Mouse (Mus musculus): ENCODE results near the gene Hprt. TPM values are rescaled to one million over a fixed set of nuclear protein-coding genes. Genes with fewer than 3 reads are reported as not detected.

Hprt gene
- 253 and 285 TPM in 2 replicates for polyA plus RNA-seq (2015; fragmentation: Nextera tagmentation; extraction: Ambion mirVana)

DNA sequence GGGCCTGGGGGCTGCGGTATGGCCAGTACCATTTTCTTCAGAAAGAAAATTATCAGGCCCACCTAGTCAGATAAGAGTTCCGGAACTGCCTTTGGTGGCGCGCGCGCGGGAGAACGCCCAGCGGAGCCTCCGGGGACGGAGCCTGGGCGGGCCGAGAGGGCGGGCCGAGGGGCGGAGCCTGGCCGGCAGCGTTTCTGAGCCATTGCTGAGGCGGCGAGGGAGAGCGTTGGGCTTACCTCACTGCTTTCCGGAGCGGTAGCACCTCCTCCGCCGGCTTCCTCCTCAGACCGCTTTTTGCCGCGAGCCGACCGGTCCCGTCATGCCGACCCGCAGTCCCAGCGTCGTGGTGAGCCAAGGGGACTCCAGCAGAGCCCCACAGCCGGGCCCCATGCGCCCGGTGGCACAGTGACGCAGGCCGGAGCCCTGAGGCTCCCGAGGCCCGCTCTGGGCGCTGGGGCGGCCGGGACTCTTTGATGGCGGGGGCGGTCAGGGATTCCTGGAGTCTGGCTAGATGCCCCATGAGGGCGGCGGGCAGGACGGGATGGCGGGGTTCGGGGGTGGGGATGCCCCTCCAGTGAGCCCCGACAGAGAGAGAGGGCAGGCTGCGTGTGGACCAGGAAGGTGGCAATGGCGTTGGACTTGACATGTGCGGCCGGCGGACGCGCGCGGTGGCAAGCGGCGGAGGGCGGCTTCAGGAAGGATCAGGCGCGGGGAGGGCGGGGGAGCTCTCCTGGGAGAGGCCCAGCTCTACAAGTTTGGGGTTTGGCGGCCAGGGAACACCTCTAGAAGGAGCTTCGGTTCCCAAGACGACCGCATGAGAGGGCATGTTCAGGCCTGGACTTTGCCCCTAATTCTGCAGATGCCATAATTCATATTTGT is at the start of gene Hprt:
TSS of gene Hprt (plus strand) at position 233 of the 879 bp plus-strand sequence.
- WGBS (ENCODE audit: insufficient replicate concordance) = 17% methylated on average over 68 of the region's 72 CpGs
- H3K4me3 ChIP-seq (replicated peaks) = peak within 1 kb of the TSS; percentile 80
- H3K9me3 ChIP-seq (replicated peaks) = no peaks in the 10 kb centered on the region
- H3K27ac ChIP-seq = peak within 1 kb of the TSS; percentile 91
- peak within 1 kb of the TSS; percentile 71 for H3K4me2 ChIP-seq
- H3K27me3 ChIP-seq = no peaks in the 10 kb centered on the region
- H3K4me1 ChIP-seq (replicated peaks) = peaks cover 24% of the 10 kb centered on the region
- no peaks in the 10 kb centered on the region for H3K36me3 ChIP-seq
- DNase-seq = peak; percentile 82
- peak within 1 kb of the TSS; percentile 88 for H3K9ac ChIP-seq
- ATAC-seq (ENCODE audit: low read depth) = peak; percentile 95

DNA sequence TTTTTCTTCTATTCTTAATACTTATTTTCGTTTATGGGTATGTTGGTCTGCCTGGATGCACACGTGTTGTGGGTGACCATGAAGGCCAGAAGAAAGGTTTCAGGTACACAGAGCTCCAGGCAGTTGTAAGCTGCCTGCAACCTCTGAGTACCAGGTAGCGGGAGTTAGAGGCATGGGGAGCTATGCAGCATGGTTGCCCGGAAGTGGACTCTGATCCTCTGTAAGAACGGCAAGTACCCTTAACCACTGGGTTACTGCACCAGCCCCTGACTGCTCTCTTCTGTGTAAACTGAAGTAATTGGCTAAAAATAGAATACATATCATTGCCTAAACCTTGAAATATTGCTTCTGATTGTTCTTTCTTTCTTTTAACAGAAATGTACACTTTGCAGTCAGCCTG is 42.4 kb upstream of the Hprt start:
- ATAC-seq (ENCODE audit: low read depth) (no peak), DNase-seq (no peak)
- H3K4me2 ChIP-seq = no peak overlapping the region
- H3K4me1 ChIP-seq (replicated peaks) = no peaks in the 10 kb centered on the region
- H3K36me3 ChIP-seq = peaks cover 24% of the 10 kb centered on the region
- no peak overlapping the region for H3K4me3 ChIP-seq (replicated peaks)
- no peak overlapping the region for H3K9ac ChIP-seq
- WGBS (ENCODE audit: insufficient replicate concordance) = 75% methylated on average over 5 of the region's 5 CpGs
- no peaks in the 10 kb centered on the region for H3K27me3 ChIP-seq
- no peak overlapping the region for H3K27ac ChIP-seq
- no peaks in the 10 kb centered on the region for H3K9me3 ChIP-seq (replicated peaks)

DNA sequence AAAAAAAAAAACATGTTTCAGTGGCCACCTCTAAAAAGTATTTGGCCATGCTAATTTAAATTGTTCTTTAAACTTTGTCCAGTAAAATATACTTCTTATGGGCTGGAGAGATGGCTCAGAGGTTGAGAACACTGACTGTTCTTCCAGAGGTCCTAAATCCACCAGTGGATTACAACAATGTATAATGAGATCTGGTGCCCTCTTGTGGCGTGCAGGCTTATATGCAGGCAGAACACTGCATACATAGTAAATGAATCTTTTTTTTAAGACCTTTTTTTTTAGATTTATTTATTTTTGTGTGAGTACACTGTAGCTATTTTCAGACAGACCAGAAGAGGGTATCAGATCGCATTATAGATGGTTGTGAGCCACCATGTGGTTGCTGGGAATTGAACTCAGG is 38.2 kb upstream of the Hprt start:
- Histone ChIP-seq H3K9me3 (replicated peaks) (no peaks in the 10 kb centered on the region), H3K36me3 (peaks cover 18% of the 10 kb centered on the region), H3K4me1 (replicated peaks) (no peaks in the 10 kb centered on the region), H3K27ac (no peak overlapping the region), H3K4me3 (replicated peaks) (no peak overlapping the region), H3K4me2 (no peak overlapping the region), H3K27me3 (no peaks in the 10 kb centered on the region), H3K9ac (no peak overlapping the region)
- 48% methylated on average over 2 of the region's 2 CpGs for WGBS (ENCODE audit: insufficient replicate concordance)
- ATAC-seq (ENCODE audit: low read depth) (no peak), DNase-seq (no peak)

DNA sequence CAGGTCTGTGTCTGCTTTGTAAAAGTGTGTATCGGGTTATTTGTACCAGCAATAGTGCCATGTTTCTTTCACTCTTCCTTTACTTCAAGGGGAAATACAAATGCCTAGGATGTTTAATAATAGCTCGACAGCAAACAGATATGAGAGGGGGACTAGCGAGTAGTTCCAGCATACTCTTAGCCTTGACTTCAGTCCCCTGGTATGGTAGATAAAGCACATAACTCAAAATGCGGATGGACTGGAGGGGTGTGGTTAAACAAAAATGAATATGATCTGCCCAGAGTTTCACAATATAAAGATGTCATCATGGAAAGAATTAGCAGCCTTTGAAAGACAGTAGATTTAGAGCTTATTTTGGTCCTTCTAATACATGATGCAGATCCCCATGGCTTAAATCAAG is 31.0 kb upstream of the Hprt start:
- Histone ChIP-seq H3K4me2 (no peak overlapping the region), H3K27me3 (no peaks in the 10 kb centered on the region), H3K27ac (no peak overlapping the region), H3K9ac (no peak overlapping the region), H3K4me3 (replicated peaks) (no peak overlapping the region), H3K9me3 (replicated peaks) (no peaks in the 10 kb centered on the region), H3K36me3 (peaks cover 3% of the 10 kb centered on the region; the same call in 1 of the 2 replicates), H3K4me1 (replicated peaks) (peaks cover 17% of the 10 kb centered on the region)
- ATAC-seq (ENCODE audit: low read depth) (no peak), DNase-seq (no peak)
- 47% methylated on average over 4 of the region's 4 CpGs for WGBS (ENCODE audit: insufficient replicate concordance)

DNA sequence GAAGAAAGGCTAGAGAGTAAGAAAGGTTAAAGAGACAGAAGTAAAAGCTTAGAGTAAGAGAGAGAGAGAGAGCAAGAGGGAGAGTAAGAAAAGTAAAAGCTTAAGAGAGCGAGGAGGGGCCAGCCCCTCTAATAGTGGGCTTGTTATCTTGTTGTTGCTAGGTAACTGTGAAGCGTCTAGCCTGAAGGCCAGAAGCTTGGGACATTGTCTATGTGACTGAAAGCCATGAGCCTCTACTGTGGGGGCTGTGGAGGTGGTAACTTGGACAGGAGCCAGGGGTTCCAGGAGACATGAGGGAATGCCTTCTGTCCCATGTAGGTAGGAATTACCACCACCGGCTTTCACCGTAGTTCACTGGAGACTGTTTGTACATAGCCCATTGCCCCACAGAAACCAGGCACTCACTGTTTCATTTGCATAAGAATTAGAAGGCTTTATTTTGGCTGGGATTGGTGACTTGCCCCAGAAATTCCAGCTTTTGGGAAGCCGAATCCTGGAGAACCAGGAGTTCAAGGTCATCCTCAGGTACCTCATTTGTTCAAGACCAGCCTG is 26.3 kb upstream of the Hprt start:
- Histone ChIP-seq H3K4me2 (no peak overlapping the region), H3K9ac (no peak overlapping the region), H3K27me3 (no peaks in the 10 kb centered on the region), H3K4me1 (replicated peaks) (peaks cover 28% of the 10 kb centered on the region), H3K9me3 (replicated peaks) (no peaks in the 10 kb centered on the region), H3K27ac (no peak overlapping the region), H3K4me3 (replicated peaks) (no peak overlapping the region), H3K36me3 (no peaks in the 10 kb centered on the region)
- ATAC-seq (ENCODE audit: low read depth) (no peak), DNase-seq (no peak)
- 60% methylated on average over 5 of the region's 5 CpGs for WGBS (ENCODE audit: insufficient replicate concordance)

DNA sequence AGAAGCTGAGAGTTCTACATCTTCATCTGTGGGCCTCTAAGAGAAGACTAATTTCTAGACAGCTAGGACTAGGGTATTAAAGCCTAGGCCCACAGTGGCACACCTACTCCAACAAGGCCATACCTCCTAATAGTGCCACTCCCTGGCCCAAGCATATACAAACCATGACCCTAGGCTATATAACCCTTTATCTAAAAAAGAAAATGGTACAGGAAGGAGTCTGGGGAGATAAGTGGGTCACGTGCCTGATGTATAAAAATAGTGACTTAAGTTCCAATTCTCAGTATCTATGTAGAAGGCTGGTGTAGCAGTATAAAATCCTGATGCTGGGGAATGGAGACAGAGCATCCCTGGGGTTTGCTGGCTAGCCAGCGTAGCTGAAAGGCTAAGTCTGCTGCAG is 22.8 kb upstream of the Hprt start:
- Histone ChIP-seq H3K4me3 (replicated peaks) (no peak overlapping the region), H3K4me2 (no peak overlapping the region), H3K27me3 (no peaks in the 10 kb centered on the region), H3K9ac (no peak overlapping the region), H3K9me3 (replicated peaks) (no peaks in the 10 kb centered on the region), H3K4me1 (replicated peaks) (peaks cover 25% of the 10 kb centered on the region), H3K36me3 (no peaks in the 10 kb centered on the region), H3K27ac (no peak overlapping the region)
- DNase-seq = no peak
- 51% methylated on average over 2 of the region's 2 CpGs for WGBS (ENCODE audit: insufficient replicate concordance)
- ATAC-seq (ENCODE audit: low read depth) = peak; percentile 70

DNA sequence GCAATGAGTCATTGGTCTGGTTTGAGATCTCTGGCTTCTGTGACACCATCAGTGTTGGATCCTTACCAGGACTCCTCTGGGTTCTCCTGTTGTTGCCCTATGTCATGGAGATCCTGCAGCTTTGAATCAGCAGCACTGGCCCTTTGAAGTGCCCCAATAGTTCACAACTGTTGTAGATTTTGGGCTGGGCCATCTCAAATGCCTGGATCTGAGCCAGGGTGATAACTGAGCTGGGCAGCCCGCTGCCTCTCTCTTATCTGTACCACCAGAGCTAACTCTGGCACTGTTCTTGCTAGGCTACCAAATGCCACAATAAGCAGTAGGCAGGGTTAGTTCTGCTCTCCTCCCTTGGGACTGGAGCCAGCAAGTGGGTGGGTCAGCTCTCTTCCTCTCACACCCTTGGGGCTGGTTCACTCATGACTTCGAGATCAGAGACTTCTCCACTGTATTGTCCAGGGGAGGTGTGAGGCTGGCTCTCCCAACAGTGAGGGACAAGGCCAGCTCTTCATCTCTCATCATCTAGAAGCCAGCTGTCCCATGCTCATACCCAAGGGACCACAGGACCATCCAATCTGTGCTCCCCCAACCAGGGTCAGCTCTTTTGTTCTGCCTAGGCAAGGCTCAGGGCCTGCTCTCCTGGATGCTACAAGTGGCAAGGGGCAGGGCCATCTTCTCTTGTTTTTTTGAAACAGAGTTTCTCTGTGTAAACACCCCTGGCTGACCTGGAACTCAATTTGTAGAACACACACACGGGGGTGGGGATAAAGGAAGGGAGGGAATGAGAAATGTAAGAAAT is 16.5 kb upstream of the Hprt start:
- H3K4me1 ChIP-seq (replicated peaks) = peaks cover 52% of the 10 kb centered on the region
- H3K9ac ChIP-seq = peak overlapping the region; percentile 54
- H3K27me3 ChIP-seq = no peaks in the 10 kb centered on the region
- 23% methylated on average over 3 of the region's 3 CpGs for WGBS (ENCODE audit: insufficient replicate concordance)
- ATAC-seq (ENCODE audit: low read depth) (peak; percentile 99), DNase-seq (peak; percentile 73)
- H3K4me2 ChIP-seq = peak overlapping the region; percentile 55
- no peaks in the 10 kb centered on the region for H3K9me3 ChIP-seq (replicated peaks)
- H3K4me3 ChIP-seq (replicated peaks) = peak overlapping the region; percentile 39
- peak overlapping the region; percentile 94 for H3K27ac ChIP-seq
- H3K36me3 ChIP-seq = no peaks in the 10 kb centered on the region

DNA sequence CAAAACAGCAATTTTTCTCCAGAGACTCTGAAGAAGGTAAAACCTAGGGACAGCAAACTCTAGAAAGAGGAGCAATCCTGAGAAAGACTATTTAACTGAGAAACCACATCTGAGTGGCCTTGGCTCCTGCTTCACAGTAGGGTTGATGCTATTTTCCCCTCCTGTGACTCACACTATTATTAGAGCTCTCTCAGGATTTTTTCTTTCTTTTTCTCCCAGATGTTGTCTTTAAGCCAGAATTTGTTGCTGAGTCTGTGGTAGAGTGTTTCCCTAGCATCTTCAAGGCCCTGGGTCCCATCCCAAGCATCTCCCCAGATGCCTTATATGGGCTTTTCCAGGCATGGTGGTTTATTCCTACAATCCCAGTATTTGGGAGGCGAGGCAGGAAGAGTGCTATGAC is 15.8 kb upstream of the Hprt start:
- 46% methylated on average over 1 of the region's 1 CpGs for WGBS (ENCODE audit: insufficient replicate concordance)
- H3K27me3 ChIP-seq = no peaks in the 10 kb centered on the region
- H3K4me2 ChIP-seq = no peak overlapping the region
- H3K4me1 ChIP-seq (replicated peaks) = peaks cover 57% of the 10 kb centered on the region
- no peak for DNase-seq
- H3K4me3 ChIP-seq (replicated peaks) = no peak overlapping the region
- H3K9ac ChIP-seq = no peak overlapping the region
- ATAC-seq (ENCODE audit: low read depth) = no peak
- H3K9me3 ChIP-seq (replicated peaks) = no peaks in the 10 kb centered on the region
- peak overlapping the region; percentile 94 for H3K27ac ChIP-seq
- H3K36me3 ChIP-seq = no peaks in the 10 kb centered on the region

DNA sequence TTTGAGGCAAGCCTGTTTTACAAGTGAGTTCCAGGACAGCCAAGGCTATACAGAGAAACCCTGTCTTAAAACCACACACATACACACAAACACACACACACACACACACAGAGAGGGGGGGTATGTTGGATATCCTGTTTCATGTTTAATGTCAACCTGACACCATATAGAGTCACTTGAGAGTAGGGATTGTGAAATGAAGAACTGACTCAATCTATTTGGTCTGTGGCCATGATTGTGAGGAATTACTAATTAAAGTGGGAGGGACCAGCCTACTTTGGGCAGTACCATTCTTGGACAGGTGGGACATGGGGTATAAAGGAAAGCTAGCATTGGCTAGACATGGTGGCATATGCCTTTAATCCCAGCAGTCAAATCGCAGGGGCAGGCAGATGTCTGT is 15.3 kb upstream of the Hprt start:
- Histone ChIP-seq H3K27ac (peak overlapping the region; percentile 94), H3K9ac (no peak overlapping the region), H3K4me1 (replicated peaks) (peaks cover 57% of the 10 kb centered on the region), H3K4me2 (no peak overlapping the region), H3K36me3 (no peaks in the 10 kb centered on the region), H3K4me3 (replicated peaks) (no peak overlapping the region), H3K27me3 (no peaks in the 10 kb centered on the region), H3K9me3 (replicated peaks) (no peaks in the 10 kb centered on the region)
- no peak for DNase-seq
- WGBS (ENCODE audit: insufficient replicate concordance) = 91% methylated on average over 1 of the region's 1 CpGs
- no peak for ATAC-seq (ENCODE audit: low read depth)

DNA sequence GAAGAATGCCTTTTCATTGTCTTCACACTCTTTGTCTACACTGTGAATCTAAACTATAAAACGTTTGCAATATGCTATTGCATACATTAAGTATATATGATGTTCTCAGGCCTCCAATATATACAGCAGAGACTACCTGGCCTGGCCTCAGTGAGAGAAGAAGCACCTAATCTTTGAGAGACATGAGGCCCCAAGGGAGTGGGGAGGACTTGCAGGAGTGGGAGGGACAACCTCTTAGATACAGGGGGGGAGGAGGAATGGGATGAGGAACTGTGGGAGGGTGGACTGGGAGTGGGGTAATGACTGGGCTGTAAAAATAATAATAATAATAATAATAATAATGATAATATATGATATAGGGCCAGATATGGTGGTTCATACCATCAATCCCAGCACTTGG is 9.4 kb upstream of the Hprt start:
- WGBS (ENCODE audit: insufficient replicate concordance) = 6% methylated on average over 1 of the region's 1 CpGs
- Histone ChIP-seq H3K27me3 (no peaks in the 10 kb centered on the region), H3K4me2 (no peak overlapping the region), H3K9ac (no peak overlapping the region), H3K4me3 (replicated peaks) (no peak overlapping the region), H3K36me3 (no peaks in the 10 kb centered on the region), H3K4me1 (replicated peaks) (peaks cover 41% of the 10 kb centered on the region), H3K9me3 (replicated peaks) (no peaks in the 10 kb centered on the region), H3K27ac (no peak overlapping the region)
- ATAC-seq (ENCODE audit: low read depth) (peak; percentile 77), DNase-seq (no peak)

DNA sequence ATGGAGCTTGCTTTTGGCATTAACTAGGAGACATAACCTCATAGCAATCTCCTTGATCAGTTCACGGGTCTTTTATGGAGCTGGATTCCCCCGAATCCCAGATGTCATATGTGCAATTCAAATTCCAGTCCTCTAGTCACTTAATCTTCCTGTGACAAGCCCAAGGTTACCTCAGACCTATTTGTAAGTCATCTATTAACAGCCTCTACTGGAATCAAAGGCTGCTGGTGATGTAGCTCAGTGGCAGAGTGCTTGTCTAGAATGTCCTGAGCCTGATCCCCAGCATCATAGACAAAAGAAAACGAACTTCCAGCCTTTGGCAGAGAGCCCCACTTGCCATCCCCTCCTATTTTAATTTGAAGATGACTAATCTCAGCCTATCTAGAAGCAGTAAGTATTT is 6.6 kb upstream of the Hprt start:
- no peak overlapping the region for H3K27ac ChIP-seq
- 72% methylated on average over 3 of the region's 3 CpGs for WGBS (ENCODE audit: insufficient replicate concordance)
- H3K4me3 ChIP-seq (replicated peaks) = no peak overlapping the region
- H3K4me1 ChIP-seq (replicated peaks) = peaks cover 20% of the 10 kb centered on the region
- DNase-seq = no peak
- H3K9me3 ChIP-seq (replicated peaks) = no peaks in the 10 kb centered on the region
- H3K4me2 ChIP-seq = no peak overlapping the region
- H3K36me3 ChIP-seq = no peaks in the 10 kb centered on the region
- ATAC-seq (ENCODE audit: low read depth) = no peak
- no peak overlapping the region for H3K9ac ChIP-seq
- no peaks in the 10 kb centered on the region for H3K27me3 ChIP-seq
